Mouse (Mus musculus) hindbrain, embryonic 12.5 days (tissue): ENCODE results near the gene Aif1. TPM values are rescaled to one million over a fixed set of nuclear protein-coding genes. Genes with fewer than 3 reads are reported as not detected.

Experiments used
- microRNA-seq: library from miRNA; unstranded; fragments of <30 nt; microRNA quantifications from one replicate; pipeline ENCODE4, GENCODE M21; 2017
- polyA plus RNA-seq: library from polyadenylated mRNA; unstranded; fragments of >200 nt; fragmentation: Nextera tagmentation; extraction: Ambion mirVana; gene quantifications from 2 replicates; pipeline ENCODE4 v1.2.1, GENCODE M21; 2016

Gene Aif1
- polyA plus RNA-seq, 1 experiment from 2014 or later, result 7.9 TPM

Small RNAs within 50 kb of the gene (microRNA-seq; reads per million reads assigned to microRNA genes)
- gene Mir6973a (not detected), gene Mir6974 (not detected)

Other genes starting within 250 kb of the Aif1 start
- gene Neu1, start 244.8 kb downstream of the Aif1 start, polyA plus RNA-seq, result 25.2 and 28.2 TPM in 2 replicates
- 0.08 and 0.25 TPM in 2 replicates for gene Hspa1b, start 216.8 kb downstream of the Aif1 start, polyA plus RNA-seq
- 0.99 TPM in 1 of 2 replicates, not detected in the other for gene Gm20481, start 206.2 kb downstream of the Aif1 start, polyA plus RNA-seq
- 2.2 and 3.1 TPM in 2 replicates for gene Hspa1a, start 203.9 kb downstream of the Aif1 start, polyA plus RNA-seq
- 1.3 TPM in 2 replicates for gene Hspa1l, start 203.4 kb downstream of the Aif1 start, polyA plus RNA-seq
- gene Lsm2, start 194.2 kb downstream of the Aif1 start, polyA plus RNA-seq, result 128 and 158 TPM in 2 replicates
- 109 and 110 TPM in 2 replicates for gene Vars, start 175.1 kb downstream of the Aif1 start, polyA plus RNA-seq
- gene Vwa7, start 159.5 kb downstream of the Aif1 start, polyA plus RNA-seq, result 0.12 and 0.20 TPM in 2 replicates
- 2.4 and 3.6 TPM in 2 replicates for gene Sapcd1, start 148.1 kb downstream of the Aif1 start, polyA plus RNA-seq
- gene Msh5, start 129.3 kb downstream of the Aif1 start, polyA plus RNA-seq, result 3.0 and 3.1 TPM in 2 replicates
- 157 and 159 TPM in 2 replicates for gene Clic1, start 126.1 kb downstream of the Aif1 start, polyA plus RNA-seq
- gene Ddah2, start 117.0 kb downstream of the Aif1 start, polyA plus RNA-seq, result 512 and 517 TPM in 2 replicates
- gene Ly6g6c, start 110.7 kb downstream of the Aif1 start, polyA plus RNA-seq, result not detected in 2 replicates
- gene Mpig6b, start 109.9 kb downstream of the Aif1 start, polyA plus RNA-seq, result 0.46 and 0.52 TPM in 2 replicates
- gene Ly6g6e, start 99.2 kb downstream of the Aif1 start, polyA plus RNA-seq, result not detected in 2 replicates
- gene Ly6g6d, start 98.0 kb downstream of the Aif1 start, polyA plus RNA-seq, result 2.1 and 2.3 TPM in 2 replicates
- 0.47 and 0.62 TPM in 2 replicates for gene Ly6g6f, start 90.5 kb downstream of the Aif1 start, polyA plus RNA-seq
- 78.6 and 81.1 TPM in 2 replicates for gene Abhd16a, start 86.8 kb downstream of the Aif1 start, polyA plus RNA-seq
- gene Ly6g5c, start 67.8 kb downstream of the Aif1 start, polyA plus RNA-seq, result not detected in 2 replicates
- gene Ly6g5b, start 60.6 kb downstream of the Aif1 start, polyA plus RNA-seq, result 1.4 and 1.5 TPM in 2 replicates
- 19.8 and 20.8 TPM in 2 replicates for gene Gpank1, start 54.6 kb downstream of the Aif1 start, polyA plus RNA-seq
- 237 and 276 TPM in 2 replicates for gene Csnk2b, start 54.0 kb downstream of the Aif1 start, polyA plus RNA-seq
- gene D17H6S53E, start 49.7 kb downstream of the Aif1 start, polyA plus RNA-seq, result 7.3 and 7.7 TPM in 2 replicates
- gene Apom, start 44.0 kb downstream of the Aif1 start, polyA plus RNA-seq, result 0.39 TPM in 1 of 2 replicates, not detected in the other
- gene Bag6, start 40.9 kb downstream of the Aif1 start, polyA plus RNA-seq, result 87.9 and 88.3 TPM in 2 replicates
- 206 and 213 TPM in 2 replicates for gene Prrc2a, start 11.2 kb downstream of the Aif1 start, polyA plus RNA-seq
- 6.1 and 6.9 TPM in 2 replicates for gene Lst1, start 12.4 kb upstream of the Aif1 start, polyA plus RNA-seq
- 0.54 and 0.81 TPM in 2 replicates for gene Ltb, start 18.4 kb upstream of the Aif1 start, polyA plus RNA-seq
- 0.14 TPM in 1 of 2 replicates, not detected in the other for gene Tnf, start 25.9 kb upstream of the Aif1 start, polyA plus RNA-seq
- not detected in 2 replicates for gene Lta, start 29.3 kb upstream of the Aif1 start, polyA plus RNA-seq
- gene Gm16181, start 44.8 kb upstream of the Aif1 start, polyA plus RNA-seq, result 0.62 TPM in 1 of 2 replicates, not detected in the other
- gene Atp6v1g2, start 57.6 kb upstream of the Aif1 start, polyA plus RNA-seq, result 21.1 and 23.0 TPM in 2 replicates
- 12.1 and 12.2 TPM in 2 replicates for gene Nfkbil1, start 59.7 kb upstream of the Aif1 start, polyA plus RNA-seq
- gene Ddx39b, start 65.7 kb upstream of the Aif1 start, polyA plus RNA-seq, result 480 and 488 TPM in 2 replicates
- gene H2-D1, start 86.7 kb upstream of the Aif1 start, polyA plus RNA-seq, result 38.6 and 46.0 TPM in 2 replicates
- gene H2-Q1, start 144.3 kb upstream of the Aif1 start, polyA plus RNA-seq, result 0.12 TPM in 1 of 2 replicates, not detected in the other
- 0.46 TPM in 1 of 2 replicates, not detected in the other for gene H2-Q2, start 166.2 kb upstream of the Aif1 start, polyA plus RNA-seq
- gene H2-Q4, start 203.5 kb upstream of the Aif1 start, polyA plus RNA-seq, result 1.6 and 1.7 TPM in 2 replicates
- gene H2-Q6, start 248.8 kb upstream of the Aif1 start, polyA plus RNA-seq, result 0.10 and 0.42 TPM in 2 replicates